Mouse (Mus musculus): ENCODE results near the gene Klhl3. TPM values are rescaled to one million over a fixed set of nuclear protein-coding genes. Genes with fewer than 3 reads are reported as not detected.

The Klhl3 gene
- total RNA-seq, 1 experiment from 2014 or later: 0.29 TPM

- ATAC-seq (replicated peaks; ENCODE audit: insufficient number of reproducible peaks, low FRiP score, low TSS enrichment, poor library complexity, severe bottlenecking): no peak
These were observed 111.6 kb downstream of the Klhl3 start for GRCm38 (mm10) chr13:58001792-58002191.

DNA sequence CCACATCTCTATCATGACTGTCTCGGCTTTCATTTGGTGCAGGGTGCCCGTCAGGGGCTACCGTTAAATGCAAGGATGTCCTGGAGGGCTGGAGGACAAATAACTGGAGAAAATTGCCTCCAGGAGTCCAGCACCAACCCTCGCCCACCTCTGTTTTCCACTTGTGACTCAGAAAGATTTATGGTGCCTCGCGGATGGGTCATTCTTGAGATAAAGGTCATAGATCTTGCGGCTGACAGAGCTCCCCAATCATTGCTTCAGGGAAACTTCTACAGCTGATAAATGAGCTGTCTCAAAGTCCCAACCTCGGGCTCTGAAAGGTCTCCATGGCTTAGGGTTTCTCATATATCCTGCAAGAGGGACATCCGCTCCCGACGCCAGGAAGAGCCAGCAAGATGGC is 116.9 kb downstream of the Klhl3 start:
- no peak for ATAC-seq (replicated peaks; ENCODE audit: insufficient number of reproducible peaks, low FRiP score, low TSS enrichment, poor library complexity, severe bottlenecking)

DNA sequence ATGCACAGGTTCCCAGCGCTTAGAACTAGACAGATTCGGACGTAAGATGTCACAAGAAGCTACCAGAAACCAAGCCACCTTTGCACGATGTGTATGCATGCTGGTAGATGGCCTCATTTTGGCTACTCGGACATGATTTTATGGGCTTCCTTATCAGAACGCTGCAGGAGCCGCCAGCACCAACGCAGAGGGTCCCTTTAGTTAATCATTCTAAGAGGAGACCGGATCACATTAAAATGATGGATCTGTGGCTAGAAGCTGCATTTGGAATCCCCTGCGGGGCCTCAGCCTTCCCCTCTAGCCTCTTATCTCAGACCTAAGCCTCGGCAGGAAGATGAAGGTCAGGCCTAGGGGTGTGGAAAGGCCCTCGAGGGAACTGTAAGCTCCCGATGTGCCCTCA is 117.5 kb downstream of the Klhl3 start:
- ATAC-seq (replicated peaks; ENCODE audit: insufficient number of reproducible peaks, low FRiP score, low TSS enrichment, poor library complexity, severe bottlenecking): no peak

GRCm38 (mm10) chr13:57984637-57985036 is 128.8 kb downstream of the Klhl3 start:
- no peak for ATAC-seq (replicated peaks; ENCODE audit: insufficient number of reproducible peaks, low FRiP score, low TSS enrichment, poor library complexity, severe bottlenecking)

- no peak for ATAC-seq (replicated peaks; ENCODE audit: insufficient number of reproducible peaks, low FRiP score, low TSS enrichment, poor library complexity, severe bottlenecking)
These were observed 129.2 kb downstream of the Klhl3 start for GRCm38 (mm10) chr13:57984163-57984562.

- ATAC-seq (replicated peaks; ENCODE audit: insufficient number of reproducible peaks, low FRiP score, low TSS enrichment, poor library complexity, severe bottlenecking): no peak
These were observed 130.1 kb downstream of the Klhl3 start for GRCm38 (mm10) chr13:57983330-57983729.

DNA sequence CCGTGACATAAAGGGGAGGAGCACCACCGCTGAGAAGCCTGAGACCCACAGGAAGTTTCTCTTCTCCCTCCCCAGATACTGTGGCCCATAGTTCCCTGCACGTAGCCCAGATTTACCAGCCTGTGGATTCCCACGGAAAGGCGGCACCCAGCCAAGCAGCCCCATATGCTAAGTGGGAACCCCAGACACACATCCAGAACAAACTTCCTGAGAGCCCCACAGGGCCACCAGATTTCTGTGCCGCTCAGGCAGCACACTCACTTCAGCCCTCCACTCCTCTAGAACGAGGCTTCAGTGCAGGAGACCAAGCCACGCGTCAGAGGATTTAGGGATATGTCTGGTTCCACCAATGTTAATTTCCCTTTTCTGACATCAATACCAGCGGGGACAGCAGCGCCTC is 130.5 kb downstream of the Klhl3 start:
- ATAC-seq (replicated peaks; ENCODE audit: insufficient number of reproducible peaks, low FRiP score, low TSS enrichment, poor library complexity, severe bottlenecking): no peak

- ATAC-seq (replicated peaks; ENCODE audit: insufficient number of reproducible peaks, low FRiP score, low TSS enrichment, poor library complexity, severe bottlenecking): no peak
These were observed 132.7 kb downstream of the Klhl3 start for GRCm38 (mm10) chr13:57980679-57981078.

GRCm38 (mm10) chr13:57980071-57980470 is 133.3 kb downstream of the Klhl3 start:
- no peak for ATAC-seq (replicated peaks; ENCODE audit: insufficient number of reproducible peaks, low FRiP score, low TSS enrichment, poor library complexity, severe bottlenecking)

DNA sequence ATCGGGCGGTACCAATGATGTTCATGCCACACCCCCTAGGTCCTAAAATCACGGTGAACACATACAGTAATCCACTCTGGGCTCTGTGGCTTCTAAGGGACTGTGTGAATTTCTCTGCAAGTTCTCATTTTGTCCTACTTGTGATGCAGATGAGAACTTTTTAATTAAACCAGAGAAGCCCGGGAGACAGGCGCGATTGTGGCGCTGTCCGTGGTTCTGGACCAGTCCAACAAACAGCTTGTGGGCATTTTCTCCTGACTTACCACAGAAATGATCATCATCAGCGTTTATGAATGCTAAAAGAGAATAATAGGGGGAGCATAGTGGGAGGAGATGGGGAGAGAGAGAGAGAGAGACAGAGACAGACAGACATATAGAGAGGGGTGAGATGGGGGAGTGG is 134.5 kb downstream of the Klhl3 start:
- ATAC-seq (replicated peaks; ENCODE audit: insufficient number of reproducible peaks, low FRiP score, low TSS enrichment, poor library complexity, severe bottlenecking): no peak

DNA sequence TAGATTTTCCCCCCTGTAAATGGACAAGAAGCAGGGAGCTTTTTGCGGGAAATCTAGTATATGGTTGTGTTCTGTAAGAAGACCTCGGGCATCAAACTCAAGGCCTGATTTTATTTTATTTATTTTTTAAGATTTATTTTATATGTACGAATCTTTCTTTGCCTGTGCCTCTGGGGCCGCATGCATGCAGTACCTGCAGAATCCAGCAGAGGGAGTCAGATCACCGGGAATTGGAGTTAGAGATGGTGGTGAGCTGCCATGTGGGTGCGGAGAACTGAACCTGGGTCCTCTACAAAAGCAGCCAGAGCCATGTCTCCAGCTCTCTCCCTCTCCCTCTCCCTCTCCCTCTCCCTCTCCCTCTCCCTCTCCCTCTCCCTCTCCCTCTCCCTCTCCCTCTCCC is 135.7 kb downstream of the Klhl3 start:
- ATAC-seq (replicated peaks; ENCODE audit: insufficient number of reproducible peaks, low FRiP score, low TSS enrichment, poor library complexity, severe bottlenecking): no peak

- no peak for ATAC-seq (replicated peaks; ENCODE audit: insufficient number of reproducible peaks, low FRiP score, low TSS enrichment, poor library complexity, severe bottlenecking)
These were observed 147.7 kb downstream of the Klhl3 start for GRCm38 (mm10) chr13:57965658-57966057.

DNA sequence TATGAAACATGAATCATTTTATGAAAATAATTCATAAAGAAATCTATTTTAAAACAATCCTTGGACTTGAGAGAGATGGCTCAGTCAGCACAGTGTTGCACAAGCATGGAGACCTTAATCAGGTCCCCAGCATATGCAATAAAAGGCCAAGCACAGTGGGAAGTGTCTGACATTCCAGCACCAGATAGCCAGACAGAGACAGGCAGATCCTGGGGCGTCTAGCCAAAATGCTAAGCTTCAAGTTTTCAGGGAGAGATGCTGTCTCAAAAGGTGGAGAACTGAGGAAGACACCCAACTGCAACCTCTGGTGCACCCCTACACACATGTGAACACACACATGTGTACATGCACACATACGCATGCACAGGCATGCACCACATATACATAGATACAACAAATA is 153.1 kb downstream of the Klhl3 start:
- ATAC-seq (replicated peaks; ENCODE audit: insufficient number of reproducible peaks, low FRiP score, low TSS enrichment, poor library complexity, severe bottlenecking): no peak

DNA sequence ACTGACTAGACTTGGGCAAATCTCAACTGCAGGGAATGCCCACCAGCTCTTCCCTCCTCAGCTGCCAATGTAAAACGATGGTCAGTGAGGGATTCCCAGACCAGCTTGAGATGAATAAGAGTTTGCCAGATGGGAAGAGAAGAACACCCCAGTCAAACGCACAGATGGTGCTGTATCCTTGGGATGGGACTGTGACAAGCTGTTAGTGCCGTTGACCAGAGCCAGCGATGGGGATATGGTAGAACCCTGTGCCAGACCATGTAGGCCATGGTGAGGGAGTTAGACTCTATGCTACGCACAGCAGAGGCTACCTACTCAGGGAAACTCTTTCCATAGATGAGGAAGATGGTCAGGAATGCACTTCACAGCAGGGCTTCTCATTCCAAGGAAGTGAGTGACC is 153.6 kb downstream of the Klhl3 start:
- no peak for ATAC-seq (replicated peaks; ENCODE audit: insufficient number of reproducible peaks, low FRiP score, low TSS enrichment, poor library complexity, severe bottlenecking)

Other genes with a start within 250 kb of the Klhl3 start
- gene Spock1, start 205.3 kb downstream of the Klhl3 start, total RNA-seq (2017): not detected in 3 replicates
- gene Hnrnpa0, start 15.0 kb upstream of the Klhl3 start, total RNA-seq (2017): 47.3 to 65.4 TPM (median 52.6 TPM) in 3 replicates
- gene Idnk, start 44.1 kb upstream of the Klhl3 start, total RNA-seq (2017): 42.7 to 88.2 TPM (median 44.6 TPM) in 3 replicates
- gene Ubqln1, start 102.1 kb upstream of the Klhl3 start, total RNA-seq (2017): 45.1 to 61.2 TPM (median 45.8 TPM) in 3 replicates
- 0.97 to 3.3 TPM (median 2.5 TPM) in 3 replicates for gene Gkap1, start 162.1 kb upstream of the Klhl3 start, total RNA-seq (2017)
- 0.29 TPM in 1 of 3 replicates, not detected in the others for gene Kif27, start 245.5 kb upstream of the Klhl3 start, total RNA-seq (2017)